8 mouse cellular contexts compared by ENCODE assay signal in the genomic region with DNA sequence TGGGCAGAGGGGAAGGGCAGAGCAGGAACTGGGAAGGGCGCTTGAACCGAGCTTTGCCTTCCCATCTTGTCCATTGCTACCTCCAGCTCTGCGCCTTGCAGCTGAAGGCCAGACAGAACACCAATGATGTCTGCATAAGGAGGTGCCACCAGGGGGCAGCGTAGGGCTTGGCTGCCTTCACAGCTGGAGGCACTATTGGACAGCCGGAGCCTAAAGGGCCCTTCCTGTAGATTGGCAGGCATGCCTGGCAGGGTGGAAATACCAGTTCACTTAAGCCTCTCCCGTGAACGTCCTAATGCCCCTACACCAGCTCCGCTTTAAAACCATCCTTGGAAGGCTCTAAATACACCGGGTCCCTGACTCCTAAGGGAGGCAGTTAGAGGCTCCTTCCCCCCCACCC. TPM values are rescaled to one million over a fixed set of nuclear protein-coding genes. Genes with fewer than 3 reads are reported as not detected.
A peak's percentile ranks its signal among the peaks of the same experiment; 100 is the strongest.
DNase-seq lines count a peak whose midpoint lies in the region; ATAC-seq and TF ChIP-seq lines count a peak whose summit lies in the region.

No protein-coding gene starts in this region.

- no peaks in the 10 kb centered on the region for H3K9me3 ChIP-seq in forebrain, postnatal 0 days (ENCODE audit: low read length)
- no peaks in the 10 kb centered on the region for H3K9me3 ChIP-seq in neural tube, embryonic 15.5 days (replicated peaks)

- DNase-seq in ES-CJ7 (ENCODE audit: low read depth, low spot score): peak; percentile 87
- DNase-seq in cerebellum, adult 11 months: peak; percentile 92
- peak; percentile 86 for DNase-seq in forebrain, postnatal 0 days
- DNase-seq in heart, postnatal 36 days: peak; percentile 91 to 95
- peak; percentile 81 to 92 for DNase-seq in layer of hippocampus, adult 18-20 months (ENCODE audit: low spot score in 2 of 2)
- DNase-seq in lung, adult 2 months: peak; percentile 91
- DNase-seq in testis, postnatal 10 days (ENCODE audit: low spot score): peak; percentile 96

- no peak overlapping the region for H3K27ac ChIP-seq in forebrain, postnatal 0 days (ENCODE audit: low read depth, low read length)
- H3K27ac ChIP-seq in neural tube, embryonic 15.5 days (replicated peaks): 0 out of 2 replicates have a peak overlapping the region, but pooled peaks have one; percentile 48

- 10% methylated on average over 9 of the region's 9 CpGs for WGBS in forebrain, postnatal 0 days
- WGBS in lung, adult 2 months: 5% methylated on average over 9 of the region's 9 CpGs
- WGBS in neural tube, embryonic 15.5 days: 12% methylated on average over 9 of the region's 9 CpGs

- peaks cover 6% of the 10 kb centered on the region for H3K36me3 ChIP-seq in forebrain, postnatal 0 days (ENCODE audit: insufficient read depth)
- 0 out of 2 replicates have a peak, but pooled peaks cover 6% of the 10 kb centered on the region for H3K36me3 ChIP-seq in neural tube, embryonic 15.5 days

- H3K4me1 ChIP-seq in forebrain, postnatal 0 days (ENCODE audit: insufficient read depth): 0 out of 2 replicates have a peak, but pooled peaks cover 11% of the 10 kb centered on the region
- peaks cover 13% of the 10 kb centered on the region for H3K4me1 ChIP-seq in lung, adult 2 months (ENCODE audit: control insufficient read depth, insufficient read depth, low read length)
- peaks cover 70% of the 10 kb centered on the region for H3K4me1 ChIP-seq in neural tube, embryonic 15.5 days

- ATAC-seq in forebrain, postnatal 0 days: no peak
- no peak for ATAC-seq in neural tube, embryonic 15.5 days (ENCODE audit: low FRiP score)

- H3K4me3 ChIP-seq in forebrain, postnatal 0 days (ENCODE audit: low read depth, low read length): no peak overlapping the region
- no peak overlapping the region for H3K4me3 ChIP-seq in lung, adult 2 months (replicated peaks; ENCODE audit: extremely low read depth, low read depth, low read length)
- 0 out of 2 replicates have a peak overlapping the region, but pooled peaks have one; percentile 66 for H3K4me3 ChIP-seq in neural tube, embryonic 15.5 days (replicated peaks)

- TF ChIP-seq CTCF in forebrain, postnatal 0 days (IDR thresholded peaks at IDR 0.05; ENCODE audit: low read depth): peak; percentile 91
- TF ChIP-seq CTCF in lung, adult 2 months (IDR thresholded peaks at IDR 0.05; ENCODE audit: insufficient read depth, low read length): peak; percentile 92

- intact Hi-C loops in heart, postnatal 36 days (cut with DNase I): loop anchor here (2.0 kb wide), 1 partner anchor 104 kb away; no protein-coding TSS in a partner anchor

- H3K9ac ChIP-seq in forebrain, postnatal 0 days: no peak overlapping the region
- 0 out of 2 replicates have a peak overlapping the region, but pooled peaks have one; percentile 26 for H3K9ac ChIP-seq in neural tube, embryonic 15.5 days (replicated peaks)

- H3K27me3 ChIP-seq in forebrain, postnatal 0 days (ENCODE audit: insufficient read depth, low read length): no peaks in the 10 kb centered on the region
- no peaks in the 10 kb centered on the region for H3K27me3 ChIP-seq in neural tube, embryonic 15.5 days (replicated peaks)

- peak; percentile 36; the same call in 1 of the 2 replicates for TF ChIP-seq POLR2A in lung, adult 2 months (IDR thresholded peaks at IDR 0.05; ENCODE audit: borderline replicate concordance, extremely low read depth, low read depth, low read length)

- H3K4me2 ChIP-seq in forebrain, postnatal 0 days (ENCODE audit: low read depth): peak overlapping the region; percentile 76; the same call in 1 of the 2 replicates
- peak overlapping the region; percentile 84 for H3K4me2 ChIP-seq in neural tube, embryonic 15.5 days

RNA-seq across cellular contexts. Expression of a gene that starts 0.7 kb away (rescaled TPM):
- 108 and 127 TPM in 2 replicates for total RNA-seq in forebrain, postnatal 0 days (2014; rRNA removed)
- polyA plus RNA-seq in forebrain, postnatal 0 days (2015; fragmentation: Nextera tagmentation; extraction: Ambion mirVana): 68.8 and 82.9 TPM in 2 replicates
- total RNA-seq in heart, postnatal 36 days (2021): 10 to 100 TPM; 20.7 to 22.9 TPM
- 100 to 1,000 TPM; 174 to 181 TPM for total RNA-seq in layer of hippocampus, adult 18-20 months (2021)
- 152 and 163 TPM in 2 replicates for polyA plus RNA-seq in lung, adult 2 months (2012; rRNA removed)
- polyA plus RNA-seq in neural tube, embryonic 15.5 days (2015; fragmentation: Nextera tagmentation; extraction: Ambion mirVana): 72.1 and 80.9 TPM in 2 replicates

RNA-seq across cellular contexts. Expression of a gene that starts 2.1 kb away (rescaled TPM):
- total RNA-seq in forebrain, postnatal 0 days (2014; rRNA removed): 34.4 and 35.4 TPM in 2 replicates
- 59.9 and 65.4 TPM in 2 replicates for polyA plus RNA-seq in forebrain, postnatal 0 days (2015; fragmentation: Nextera tagmentation; extraction: Ambion mirVana)
- total RNA-seq in heart, postnatal 36 days (2021): 10 to 100 TPM; 35.3 to 39.1 TPM
- total RNA-seq in layer of hippocampus, adult 18-20 months (2021): 10 to 100 TPM; 36.2 to 38.7 TPM
- 200 and 245 TPM in 2 replicates for polyA plus RNA-seq in lung, adult 2 months (2012; rRNA removed)
- 88.7 and 99.0 TPM in 2 replicates for polyA plus RNA-seq in neural tube, embryonic 15.5 days (2015; fragmentation: Nextera tagmentation; extraction: Ambion mirVana)

RNA-seq across cellular contexts. Expression of a gene that starts 17.7 kb away (rescaled TPM):
- total RNA-seq in forebrain, postnatal 0 days (2014; rRNA removed): not detected in 2 replicates
- not detected in 2 replicates for polyA plus RNA-seq in forebrain, postnatal 0 days (2015; fragmentation: Nextera tagmentation; extraction: Ambion mirVana)
- total RNA-seq in heart, postnatal 36 days (2021): not detected
- not detected for total RNA-seq in layer of hippocampus, adult 18-20 months (2021)
- polyA plus RNA-seq in lung, adult 2 months (2012; rRNA removed): 0.86 and 0.91 TPM in 2 replicates
- polyA plus RNA-seq in neural tube, embryonic 15.5 days (2015; fragmentation: Nextera tagmentation; extraction: Ambion mirVana): not detected in 2 replicates

RNA-seq across cellular contexts. Expression of a gene that starts 26.6 kb away (rescaled TPM):
- total RNA-seq in forebrain, postnatal 0 days (2014; rRNA removed): 25.8 and 33.9 TPM in 2 replicates
- polyA plus RNA-seq in forebrain, postnatal 0 days (2015; fragmentation: Nextera tagmentation; extraction: Ambion mirVana): 85.7 and 86.2 TPM in 2 replicates
- 10 to 100 TPM; 56.8 to 64.0 TPM for total RNA-seq in heart, postnatal 36 days (2021)
- total RNA-seq in layer of hippocampus, adult 18-20 months (2021): 100 to 1,000 TPM; 121 to 140 TPM
- polyA plus RNA-seq in lung, adult 2 months (2012; rRNA removed): 108 and 123 TPM in 2 replicates
- 105 and 111 TPM in 2 replicates for polyA plus RNA-seq in neural tube, embryonic 15.5 days (2015; fragmentation: Nextera tagmentation; extraction: Ambion mirVana)

RNA-seq across cellular contexts. Expression of a gene that starts 39.7 kb away (rescaled TPM):
- not detected in 2 replicates for total RNA-seq in forebrain, postnatal 0 days (2014; rRNA removed)
- not detected in 2 replicates for polyA plus RNA-seq in forebrain, postnatal 0 days (2015; fragmentation: Nextera tagmentation; extraction: Ambion mirVana)
- total RNA-seq in heart, postnatal 36 days (2021): not detected
- total RNA-seq in layer of hippocampus, adult 18-20 months (2021): not detected
- polyA plus RNA-seq in lung, adult 2 months (2012; rRNA removed): 14.4 and 15.9 TPM in 2 replicates
- 1.1 TPM in 1 of 2 replicates, not detected in the other for polyA plus RNA-seq in neural tube, embryonic 15.5 days (2015; fragmentation: Nextera tagmentation; extraction: Ambion mirVana)
